Mouse (Mus musculus) small intestine, adult 2 months (tissue): Measurements from ENCODE around the gene Abat.

Source experiments
- CTCF ChIP-seq: fragments of 200-500 bp; IDR thresholded peaks from 2 replicates; pipeline ENCODE4 v1.5.1; 2012; ENCODE audit warnings: low read depth, mild to moderate bottlenecking, control low read depth, inconsistent platforms, low read length, moderate library complexity, mixed read lengths; ENCODE audit not compliant: insufficient replicate concordance, insufficient read length; ENCODE audit errors: extremely low read depth
- POLR2A ChIP-seq: fragments of 200-500 bp; IDR thresholded peaks from 2 replicates; pipeline ENCODE4 v1.6.1; 2012; ENCODE audit warnings: low read depth, mild to moderate bottlenecking, control low read depth, inconsistent platforms, low read length, moderate library complexity

GRCm38 (mm10) chr16:8667261-8667660 lies 154.0 kb downstream of the Abat start:
- no peak for TF ChIP-seq POLR2A
- TF ChIP-seq CTCF = no peak
